In genomic region chr1:180249666-180250440, GRCm38 (mm10) we compare ENCODE assay signal across 8 mouse cellular contexts. TPM values are rescaled to one million over a fixed set of nuclear protein-coding genes. Genes with fewer than 3 reads are reported as not detected.
DNase-seq lines count a peak whose midpoint lies in the region; ATAC-seq and TF ChIP-seq lines count a peak whose summit lies in the region.

No protein-coding gene starts in this region.

- no peak overlapping the region for H3K27ac ChIP-seq in intestine, embryonic 15.5 days
- H3K27ac ChIP-seq in limb, embryonic 10.5 days, result 0 out of 2 replicates have a peak overlapping the region, but pooled peaks have one; percentile 4
- no peak overlapping the region for H3K27ac ChIP-seq in midbrain, embryonic 12.5 days (replicated peaks)
- no peak overlapping the region for H3K27ac ChIP-seq in stomach, embryonic 15.5 days

- no peaks in the 10 kb centered on the region for H3K27me3 ChIP-seq in intestine, embryonic 15.5 days (replicated peaks)
- peaks cover 9% of the 10 kb centered on the region for H3K27me3 ChIP-seq in limb, embryonic 10.5 days (ENCODE audit: low read depth, poor library complexity, severe bottlenecking)
- peaks cover 13% of the 10 kb centered on the region for H3K27me3 ChIP-seq in midbrain, embryonic 12.5 days
- H3K27me3 ChIP-seq in stomach, embryonic 15.5 days (replicated peaks), result no peaks in the 10 kb centered on the region

- H3K9ac ChIP-seq in intestine, embryonic 15.5 days, result no peak overlapping the region
- no peak overlapping the region for H3K9ac ChIP-seq in midbrain, embryonic 12.5 days (replicated peaks)
- H3K9ac ChIP-seq in stomach, embryonic 15.5 days, result no peak overlapping the region

- WGBS in lung, adult 2 months, result 24% methylated on average over 20 of the region's 20 CpGs
- 32% methylated on average over 20 of the region's 20 CpGs for WGBS in intestine, embryonic 15.5 days
- WGBS in limb, embryonic 10.5 days, result 26% methylated on average over 20 of the region's 20 CpGs
- WGBS in midbrain, embryonic 12.5 days, result 17% methylated on average over 20 of the region's 20 CpGs
- 31% methylated on average over 20 of the region's 20 CpGs for WGBS in stomach, embryonic 15.5 days

- no peaks in the 10 kb centered on the region for H3K36me3 ChIP-seq in intestine, embryonic 15.5 days
- H3K36me3 ChIP-seq in limb, embryonic 10.5 days, result no peaks in the 10 kb centered on the region
- H3K36me3 ChIP-seq in midbrain, embryonic 12.5 days, result no peaks in the 10 kb centered on the region
- H3K36me3 ChIP-seq in stomach, embryonic 15.5 days, result no peaks in the 10 kb centered on the region

- peak; percentile 90 for ATAC-seq in granulocyte monocyte progenitor cell, adult 5-6 weeks (replicated peaks; ENCODE audit: poor library complexity, severe bottlenecking)
- peak; percentile 32; the same call in 1 of the 2 replicates for ATAC-seq in intestine, embryonic 15.5 days
- peak; percentile 38; the same call in 1 of the 2 replicates for ATAC-seq in midbrain, embryonic 12.5 days (ENCODE audit: low FRiP score, low read depth)
- no peak for ATAC-seq in stomach, embryonic 15.5 days (ENCODE audit: insufficient read depth, low FRiP score, low read depth)

- no peak overlapping the region for H3K4me3 ChIP-seq in lung, adult 2 months (replicated peaks; ENCODE audit: extremely low read depth, low read depth, low read length)
- H3K4me3 ChIP-seq in intestine, embryonic 15.5 days (replicated peaks), result no peak overlapping the region
- peak overlapping the region; percentile 20; the same call in 1 of the 2 replicates for H3K4me3 ChIP-seq in limb, embryonic 10.5 days
- no peak overlapping the region for H3K4me3 ChIP-seq in midbrain, embryonic 12.5 days
- no peak overlapping the region for H3K4me3 ChIP-seq in stomach, embryonic 15.5 days (replicated peaks)

- no peak for TF ChIP-seq CTCF in lung, adult 2 months (IDR thresholded peaks at IDR 0.05; ENCODE audit: insufficient read depth, low read length)

- peaks cover 15% of the 10 kb centered on the region for H3K4me1 ChIP-seq in lung, adult 2 months (ENCODE audit: control insufficient read depth, insufficient read depth, low read length)
- H3K4me1 ChIP-seq in intestine, embryonic 15.5 days (replicated peaks), result peaks cover 13% of the 10 kb centered on the region
- H3K4me1 ChIP-seq in limb, embryonic 10.5 days, result peaks cover 18% of the 10 kb centered on the region
- peaks cover 13% of the 10 kb centered on the region; the same call in 1 of the 2 replicates for H3K4me1 ChIP-seq in midbrain, embryonic 12.5 days
- H3K4me1 ChIP-seq in stomach, embryonic 15.5 days, result 0 out of 2 replicates have a peak, but pooled peaks cover under 1% of the 10 kb centered on the region

- H3K9me3 ChIP-seq in intestine, embryonic 15.5 days, result no peaks in the 10 kb centered on the region
- H3K9me3 ChIP-seq in limb, embryonic 10.5 days (replicated peaks), result no peaks in the 10 kb centered on the region
- no peaks in the 10 kb centered on the region for H3K9me3 ChIP-seq in midbrain, embryonic 12.5 days
- no peaks in the 10 kb centered on the region for H3K9me3 ChIP-seq in stomach, embryonic 15.5 days

- no peak for TF ChIP-seq POLR2A in lung, adult 2 months (IDR thresholded peaks at IDR 0.05; ENCODE audit: borderline replicate concordance, extremely low read depth, low read depth, low read length)

- H3K4me2 ChIP-seq in intestine, embryonic 15.5 days (replicated peaks), result peak overlapping the region; percentile 32; the same call in 1 of the 2 replicates
- 0 out of 2 replicates have a peak overlapping the region, but pooled peaks have one; percentile 3 for H3K4me2 ChIP-seq in midbrain, embryonic 12.5 days (replicated peaks)
- H3K4me2 ChIP-seq in stomach, embryonic 15.5 days, result peak overlapping the region; percentile 17; the same call in 1 of the 2 replicates

- DNase-seq in lung, adult 18-20 months, result peak; percentile 76 to 80
- DNase-seq in lung, adult 2 months, result no peak
- DNase-seq in embryo, embryonic 10.5 days (ENCODE audit: low spot score), result peak; percentile 59
- peak; percentile 39 for DNase-seq in limb, embryonic 10.5 days (ENCODE audit: low spot score)

RNA-seq across cellular contexts. Expression of gene Psen2, which starts 13.4 kb away (rescaled TPM):
- 70.0 and 74.4 TPM in 2 replicates for polyA plus RNA-seq in lung, adult 2 months (2012; rRNA removed)
- total RNA-seq in granulocyte monocyte progenitor cell, adult 5-6 weeks (2014; fragmentation: Nextera tagmentation), result 25.5 and 27.9 TPM in 2 replicates
- 19.6 and 24.5 TPM in 2 replicates for total RNA-seq in granulocyte monocyte progenitor cell, adult 5-6 weeks (2017)
- polyA plus RNA-seq in intestine, embryonic 15.5 days (2015; fragmentation: Nextera tagmentation; extraction: Ambion mirVana), result 16.0 and 21.6 TPM in 2 replicates
- 6.7 and 7.1 TPM in 2 replicates for polyA plus RNA-seq in limb, embryonic 10.5 days (2016; fragmentation: Nextera tagmentation; extraction: Ambion mirVana)
- 6.8 and 7.7 TPM in 2 replicates for polyA plus RNA-seq in midbrain, embryonic 12.5 days (2016; fragmentation: Nextera tagmentation; extraction: Ambion mirVana)
- 19.2 and 20.3 TPM in 2 replicates for polyA plus RNA-seq in stomach, embryonic 15.5 days (2015; fragmentation: Nextera tagmentation; extraction: Ambion mirVana)

RNA-seq across cellular contexts. Expression of gene Coq8a, which starts 50.5 kb away (rescaled TPM):
- polyA plus RNA-seq in lung, adult 2 months (2012; rRNA removed), result 11.1 and 37.6 TPM in 2 replicates
- 3.2 and 6.9 TPM in 2 replicates for total RNA-seq in granulocyte monocyte progenitor cell, adult 5-6 weeks (2014; fragmentation: Nextera tagmentation)
- 9.1 and 11.3 TPM in 2 replicates for total RNA-seq in granulocyte monocyte progenitor cell, adult 5-6 weeks (2017)
- 20.4 and 22.1 TPM in 2 replicates for polyA plus RNA-seq in intestine, embryonic 15.5 days (2015; fragmentation: Nextera tagmentation; extraction: Ambion mirVana)
- polyA plus RNA-seq in limb, embryonic 10.5 days (2016; fragmentation: Nextera tagmentation; extraction: Ambion mirVana), result 2.1 and 2.4 TPM in 2 replicates
- 1.8 and 2.7 TPM in 2 replicates for polyA plus RNA-seq in midbrain, embryonic 12.5 days (2016; fragmentation: Nextera tagmentation; extraction: Ambion mirVana)
- polyA plus RNA-seq in stomach, embryonic 15.5 days (2015; fragmentation: Nextera tagmentation; extraction: Ambion mirVana), result 16.0 and 20.6 TPM in 2 replicates
